Mouse (Mus musculus) activated CD4-positive, CD25-positive, alpha-beta regulatory T cell, adult 9 weeks (primary cell): Measurements from ENCODE around the gene Cd109. TPM values are rescaled to one million over a fixed set of nuclear protein-coding genes. Genes with fewer than 3 reads are reported as not detected.

Experiments
- polyA plus RNA-seq: library from polyadenylated mRNA; unstranded; fragments of 100-300 nt; shearing (Covaris generic); gene quantifications from one replicate; pipeline ENCODE4 v1.2.1, GENCODE M21; 2017

The Cd109 gene
- 0.37 TPM for polyA plus RNA-seq

DNA sequence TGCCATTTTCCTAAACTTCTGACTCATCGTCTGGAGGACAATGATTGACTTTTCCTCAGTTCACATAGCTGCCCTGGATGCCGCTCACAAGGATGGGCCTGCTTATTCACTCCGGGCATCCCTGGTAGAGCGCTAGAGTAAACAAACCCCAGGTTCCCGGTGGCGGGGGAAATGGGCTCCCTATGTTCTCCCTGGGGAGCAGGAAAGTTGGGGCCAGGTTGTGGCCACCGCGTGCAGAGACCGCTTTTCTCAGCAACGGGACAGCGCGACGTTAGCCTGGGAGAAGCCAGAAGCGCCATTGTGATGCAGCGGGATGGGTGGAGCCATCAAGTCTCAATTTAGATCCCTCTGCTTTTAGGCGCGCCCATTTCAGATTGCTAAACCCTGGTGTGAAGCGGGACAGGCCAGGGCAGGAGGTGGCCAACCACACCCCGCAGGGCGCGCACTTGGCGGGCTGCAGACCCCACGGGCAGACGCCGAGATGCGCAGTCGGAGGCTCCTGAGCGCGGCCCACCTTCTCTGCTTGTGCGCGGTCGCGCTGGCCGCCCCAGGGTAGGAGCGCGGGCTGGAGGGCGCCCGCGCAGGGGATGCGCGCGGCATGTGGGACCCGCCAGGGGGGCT, at the start of gene Cd109:
Cd109 (plus strand) TSS at position 146 of the 621 bp plus-strand sequence.

DNA sequence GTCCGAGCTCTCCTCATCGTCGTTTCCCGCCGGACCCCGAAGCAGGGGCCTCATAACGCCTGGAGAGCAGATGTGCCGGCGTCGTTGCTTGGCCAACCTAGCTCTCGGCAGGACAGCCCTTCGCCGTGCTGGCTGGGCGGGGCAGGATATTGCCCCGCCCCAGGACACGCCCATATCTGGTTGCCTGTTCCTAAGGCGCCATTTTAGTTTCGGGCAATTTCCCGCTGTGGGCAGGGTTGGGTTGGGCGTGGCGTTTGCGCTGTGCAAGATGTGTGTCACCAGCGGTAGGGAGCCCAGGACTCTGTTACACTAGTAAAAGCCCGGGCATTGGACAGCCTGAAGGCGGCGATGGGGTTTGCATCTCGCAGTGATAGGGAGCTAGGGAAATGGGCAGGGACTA, 27.4 kb upstream of the Cd109 start, which contains the start of gene Slc17a5:
Slc17a5 (minus strand) TSS at position 128 of the 400 bp plus-strand sequence.

Other genes with a start within 250 kb of the Cd109 start
- not detected for gene Dppa5a, start 247.4 kb upstream of the Cd109 start, polyA plus RNA-seq
- not detected for gene Ooep, start 236.8 kb upstream of the Cd109 start, polyA plus RNA-seq
- gene Ddx43, start 219.8 kb upstream of the Cd109 start, polyA plus RNA-seq, result 3.7 TPM
- 1.8 TPM for gene Cgas, start 172.3 kb upstream of the Cd109 start, polyA plus RNA-seq
- 11.0 TPM for gene Mto1, start 167.3 kb upstream of the Cd109 start, polyA plus RNA-seq
- not detected for gene Gm17324, start 166.8 kb upstream of the Cd109 start, polyA plus RNA-seq
- gene Eef1a1, start 126.4 kb upstream of the Cd109 start, polyA plus RNA-seq, result 5,400 TPM
- gene Slc17a5, start 27.5 kb upstream of the Cd109 start, polyA plus RNA-seq, result 18.4 TPM